Mouse (Mus musculus): ENCODE data around the gene Myo1a. TPM values are rescaled to one million over a fixed set of nuclear protein-coding genes. Genes with fewer than 3 reads are reported as not detected.

Gene Myo1a
- polyA plus RNA-seq, 1 experiment, result 0.51 TPM

DNA sequence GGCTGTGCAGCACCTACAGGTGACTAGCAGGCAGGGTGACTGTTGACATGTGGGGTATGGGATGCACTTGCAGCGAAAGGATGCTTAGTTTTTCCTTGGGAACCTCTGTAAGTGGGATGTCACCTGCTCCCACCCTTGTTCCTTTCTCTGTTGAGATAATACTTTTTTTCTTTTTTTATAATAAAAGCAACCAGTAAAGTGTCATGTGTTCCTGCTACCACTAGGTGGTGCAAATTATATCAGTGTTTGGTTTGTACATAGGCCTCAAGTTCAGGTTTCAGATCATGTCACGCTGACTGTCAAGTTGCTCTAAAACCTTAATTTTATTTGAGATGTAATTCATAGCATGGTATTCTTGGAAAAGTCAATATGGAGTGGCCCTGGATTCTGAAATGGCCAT lies 10.3 kb upstream of the Myo1a start:
- Histone ChIP-seq H3K4me3 (ENCODE audit: insufficient read depth, low read length) (no peak overlapping the region), H3K4me1 (ENCODE audit: control insufficient read depth, insufficient read depth, low read length) (no peaks in the 10 kb centered on the region), H3K27ac (ENCODE audit: insufficient read depth, low read length) (no peak overlapping the region)
- TF ChIP-seq CTCF (IDR thresholded peaks at IDR 0.05; ENCODE audit: borderline replicate concordance, insufficient read depth, low read length), result no peak
- TF ChIP-seq POLR2A (IDR thresholded peaks at IDR 0.05; ENCODE audit: low read depth, low read length), result no peak

DNA sequence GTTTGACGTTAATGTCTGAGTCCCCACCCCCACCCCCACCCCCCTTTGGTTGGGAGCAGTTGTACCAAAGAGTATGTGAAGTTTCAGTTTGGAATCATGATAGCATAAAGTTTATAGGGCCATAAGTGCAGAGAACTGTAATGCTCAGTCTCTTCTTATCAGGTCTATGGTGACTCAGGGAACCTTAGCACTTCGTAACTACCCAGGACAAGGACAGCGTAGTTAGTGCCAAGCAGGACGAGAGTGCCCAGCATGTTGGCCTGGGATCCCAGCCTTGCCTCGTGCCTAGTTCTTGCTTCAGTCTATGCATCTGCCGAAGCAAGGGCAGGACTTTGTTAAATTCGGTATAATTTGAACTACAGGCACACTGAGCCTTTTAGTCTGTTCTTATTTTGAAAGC lies 9.2 kb upstream of the Myo1a start:
- H3K4me3 ChIP-seq (ENCODE audit: insufficient read depth, low read length), result no peak overlapping the region
- H3K4me1 ChIP-seq (ENCODE audit: control insufficient read depth, insufficient read depth, low read length), result no peaks in the 10 kb centered on the region
- H3K27ac ChIP-seq (ENCODE audit: insufficient read depth, low read length), result no peak overlapping the region
- TF ChIP-seq CTCF (IDR thresholded peaks at IDR 0.05; ENCODE audit: borderline replicate concordance, insufficient read depth, low read length), result no peak
- TF ChIP-seq POLR2A (IDR thresholded peaks at IDR 0.05; ENCODE audit: low read depth, low read length), result no peak

DNA sequence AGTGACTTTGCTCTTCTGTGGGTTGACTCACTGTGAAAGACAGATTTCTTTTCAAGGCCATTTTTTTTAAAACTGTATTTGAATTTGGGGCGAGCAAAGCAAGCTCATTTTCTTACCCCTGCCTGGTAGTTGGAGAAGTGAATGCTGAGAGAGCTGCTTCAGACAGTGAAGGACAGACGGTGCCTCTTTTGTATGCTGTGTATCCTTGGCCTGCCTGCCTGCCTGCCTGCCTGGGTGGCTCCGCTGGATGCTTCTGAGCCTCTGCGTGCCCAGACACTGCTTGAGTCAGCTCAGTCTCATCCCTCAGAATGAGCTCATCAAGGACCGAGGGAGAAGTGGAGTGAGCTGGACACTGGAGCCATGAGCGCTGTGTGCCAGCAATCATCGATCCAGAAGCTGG lies 6.0 kb upstream of the Myo1a start:
- H3K4me3 ChIP-seq (ENCODE audit: insufficient read depth, low read length), result no peak overlapping the region
- no peaks in the 10 kb centered on the region for H3K4me1 ChIP-seq (ENCODE audit: control insufficient read depth, insufficient read depth, low read length)
- no peak overlapping the region for H3K27ac ChIP-seq (ENCODE audit: insufficient read depth, low read length)
- TF ChIP-seq CTCF (IDR thresholded peaks at IDR 0.05; ENCODE audit: borderline replicate concordance, insufficient read depth, low read length), result no peak
- no peak for TF ChIP-seq POLR2A (IDR thresholded peaks at IDR 0.05; ENCODE audit: low read depth, low read length)

DNA sequence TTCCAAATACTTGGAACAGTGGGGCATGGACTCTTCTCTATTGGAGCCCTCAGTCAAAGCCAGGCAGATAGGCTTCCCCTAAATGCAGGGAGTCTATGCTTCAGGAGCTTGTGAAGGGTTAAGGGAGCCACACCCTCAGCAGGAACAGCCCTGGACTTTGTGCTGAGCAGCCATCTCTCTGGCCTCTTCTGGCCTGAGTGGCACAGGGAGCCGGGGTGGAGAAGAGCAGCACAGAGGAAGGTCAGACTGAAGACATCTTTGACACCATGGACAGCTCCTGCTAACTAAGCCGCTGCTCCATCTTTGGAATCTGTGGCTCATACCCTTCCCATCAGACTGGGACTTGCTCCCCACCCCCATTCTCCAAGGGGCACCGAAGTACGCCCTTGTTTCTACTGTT lies 1.7 kb upstream of the Myo1a start:
- Histone ChIP-seq H3K4me1 (ENCODE audit: control insufficient read depth, insufficient read depth, low read length) (no peaks in the 10 kb centered on the region), H3K4me3 (ENCODE audit: insufficient read depth, low read length) (no peak overlapping the region), H3K27ac (ENCODE audit: insufficient read depth, low read length) (no peak overlapping the region)
- TF ChIP-seq CTCF (IDR thresholded peaks at IDR 0.05; ENCODE audit: borderline replicate concordance, insufficient read depth, low read length), result no peak
- TF ChIP-seq POLR2A (IDR thresholded peaks at IDR 0.05; ENCODE audit: low read depth, low read length), result no peak

DNA sequence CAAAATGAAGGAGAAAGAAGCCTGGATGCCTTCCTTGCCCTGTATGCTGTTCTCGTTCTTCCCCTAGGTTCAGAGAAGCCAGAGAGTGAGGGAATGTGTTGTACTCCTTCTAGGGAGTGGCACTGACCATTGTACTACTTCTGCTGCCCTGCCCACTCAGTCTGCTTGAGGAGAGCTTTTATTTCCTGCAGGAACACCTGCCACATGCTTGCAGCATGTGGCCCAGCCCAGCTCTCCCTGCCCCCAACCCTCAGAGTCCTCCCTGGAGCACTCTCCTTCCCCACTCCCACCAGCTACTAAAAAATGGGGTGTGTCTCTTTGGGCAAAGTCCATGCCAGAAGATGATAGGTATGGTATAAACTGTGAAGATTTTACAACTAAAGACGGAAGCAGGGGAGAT lies 677 bp upstream of the Myo1a start:
- Histone ChIP-seq H3K4me3 (ENCODE audit: insufficient read depth, low read length) (no peak overlapping the region), H3K27ac (ENCODE audit: insufficient read depth, low read length) (no peak overlapping the region), H3K4me1 (ENCODE audit: control insufficient read depth, insufficient read depth, low read length) (no peaks in the 10 kb centered on the region)
- TF ChIP-seq POLR2A (IDR thresholded peaks at IDR 0.05; ENCODE audit: low read depth, low read length) (no peak), CTCF (IDR thresholded peaks at IDR 0.05; ENCODE audit: borderline replicate concordance, insufficient read depth, low read length) (no peak)

DNA sequence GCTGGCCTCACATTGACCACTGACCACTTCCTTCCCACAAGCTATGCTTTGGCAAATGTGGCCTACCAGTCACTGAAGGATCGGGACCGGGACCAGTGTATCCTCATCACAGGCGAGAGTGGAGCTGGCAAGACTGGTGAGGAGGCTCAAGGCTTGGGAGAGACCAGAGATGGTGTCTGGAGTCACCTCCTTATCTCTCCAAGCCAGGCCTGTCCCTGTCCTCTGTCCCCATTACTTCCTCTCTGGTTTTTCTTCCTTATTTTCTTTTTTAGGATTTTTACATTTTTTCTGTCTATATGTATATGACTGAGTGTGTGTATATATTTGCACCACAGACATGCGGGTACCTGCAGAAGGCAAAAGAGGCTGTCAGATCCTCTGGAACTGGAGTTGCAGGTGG lies 813 bp downstream of the Myo1a start:
- TF ChIP-seq CTCF (IDR thresholded peaks at IDR 0.05; ENCODE audit: borderline replicate concordance, insufficient read depth, low read length) (no peak), POLR2A (IDR thresholded peaks at IDR 0.05; ENCODE audit: low read depth, low read length) (no peak)
- H3K27ac ChIP-seq (ENCODE audit: insufficient read depth, low read length), result no peak overlapping the region
- H3K4me3 ChIP-seq (ENCODE audit: insufficient read depth, low read length), result no peak overlapping the region
- H3K4me1 ChIP-seq (ENCODE audit: control insufficient read depth, insufficient read depth, low read length), result no peaks in the 10 kb centered on the region

DNA sequence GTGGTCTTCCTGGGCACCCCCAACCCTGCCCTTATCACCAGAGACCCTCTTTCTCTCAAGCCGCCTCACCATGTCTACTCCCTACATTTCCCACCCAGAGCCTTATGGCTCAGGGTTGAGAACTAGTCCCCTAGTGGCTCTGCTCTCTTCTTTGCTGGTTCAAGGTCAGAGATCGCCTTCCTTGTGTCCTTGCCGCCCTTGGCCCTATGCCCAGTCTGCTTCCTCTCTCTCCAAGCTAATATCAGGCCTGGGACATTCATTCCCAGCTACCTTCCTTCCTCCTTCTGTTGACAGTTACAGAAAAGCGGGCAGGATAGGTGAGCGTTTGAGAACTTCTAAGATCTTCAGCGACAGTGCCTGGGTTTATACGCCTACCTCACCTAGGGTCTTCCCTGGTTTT lies 2.8 kb downstream of the Myo1a start:
- H3K4me1 ChIP-seq (ENCODE audit: control insufficient read depth, insufficient read depth, low read length), result no peaks in the 10 kb centered on the region
- TF ChIP-seq CTCF (IDR thresholded peaks at IDR 0.05; ENCODE audit: borderline replicate concordance, insufficient read depth, low read length) (no peak), POLR2A (IDR thresholded peaks at IDR 0.05; ENCODE audit: low read depth, low read length) (no peak)
- no peak overlapping the region for H3K27ac ChIP-seq (ENCODE audit: insufficient read depth, low read length)

DNA sequence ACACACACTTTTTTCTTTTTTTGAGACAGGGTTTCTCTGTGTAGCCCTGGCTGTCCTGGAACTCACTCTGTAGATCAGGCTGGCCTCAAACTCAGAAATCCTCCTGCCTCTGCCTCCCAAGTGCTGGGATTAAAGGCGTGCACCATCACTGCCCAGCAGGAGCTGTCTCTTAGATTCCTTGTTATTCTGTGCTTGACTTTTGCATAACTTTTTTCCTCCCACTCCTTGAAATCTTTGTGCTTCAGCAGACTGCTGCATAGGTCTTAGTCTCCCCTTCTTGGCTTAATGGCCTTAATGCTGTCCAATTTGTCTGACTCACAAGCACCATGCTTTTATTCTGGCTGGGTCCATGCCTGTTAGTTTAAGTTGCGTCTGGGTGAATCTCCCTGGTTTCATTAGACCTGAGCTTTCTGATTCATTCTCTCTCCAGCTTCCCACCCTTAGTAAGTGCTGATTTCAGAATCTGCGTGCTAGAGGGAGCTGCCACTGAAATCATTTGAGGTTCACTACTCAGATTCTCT lies 3.9 kb downstream of the Myo1a start:
- Histone ChIP-seq H3K4me3 (ENCODE audit: insufficient read depth, low read length) (no peak overlapping the region), H3K27ac (ENCODE audit: insufficient read depth, low read length) (no peak overlapping the region), H3K4me1 (ENCODE audit: control insufficient read depth, insufficient read depth, low read length) (no peaks in the 10 kb centered on the region)
- TF ChIP-seq POLR2A (IDR thresholded peaks at IDR 0.05; ENCODE audit: low read depth, low read length) (no peak), CTCF (IDR thresholded peaks at IDR 0.05; ENCODE audit: borderline replicate concordance, insufficient read depth, low read length) (no peak)

More for the DNA sequence above, 2.8 kb downstream of the Myo1a start:
- no peak overlapping the region for H3K4me3 ChIP-seq (ENCODE audit: insufficient read depth, low read length)

DNA sequence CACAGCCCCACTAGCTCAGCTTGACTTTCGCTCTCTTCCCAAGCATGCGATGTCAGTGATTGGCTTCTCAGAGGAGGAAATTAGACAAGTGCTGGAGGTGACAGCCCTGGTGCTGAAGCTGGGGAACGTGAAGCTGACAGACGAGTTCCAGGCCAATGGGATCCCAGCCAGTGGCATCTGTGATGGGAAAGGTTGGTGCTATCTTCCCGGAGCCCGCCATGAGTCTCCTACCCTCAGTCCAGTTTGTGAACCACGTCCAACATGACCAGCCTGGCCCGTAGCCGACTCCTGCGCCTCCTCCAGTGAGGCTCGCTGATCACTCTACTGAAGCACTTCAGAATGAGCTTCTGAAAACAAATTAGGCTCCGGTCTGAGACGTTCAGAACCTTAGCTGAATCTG lies 5.4 kb downstream of the Myo1a start:
- H3K27ac ChIP-seq (ENCODE audit: insufficient read depth, low read length), result no peak overlapping the region
- no peaks in the 10 kb centered on the region for H3K4me1 ChIP-seq (ENCODE audit: control insufficient read depth, insufficient read depth, low read length)
- H3K4me3 ChIP-seq (ENCODE audit: insufficient read depth, low read length), result no peak overlapping the region
- no peak for TF ChIP-seq CTCF (IDR thresholded peaks at IDR 0.05; ENCODE audit: borderline replicate concordance, insufficient read depth, low read length)
- no peak for TF ChIP-seq POLR2A (IDR thresholded peaks at IDR 0.05; ENCODE audit: low read depth, low read length)

DNA sequence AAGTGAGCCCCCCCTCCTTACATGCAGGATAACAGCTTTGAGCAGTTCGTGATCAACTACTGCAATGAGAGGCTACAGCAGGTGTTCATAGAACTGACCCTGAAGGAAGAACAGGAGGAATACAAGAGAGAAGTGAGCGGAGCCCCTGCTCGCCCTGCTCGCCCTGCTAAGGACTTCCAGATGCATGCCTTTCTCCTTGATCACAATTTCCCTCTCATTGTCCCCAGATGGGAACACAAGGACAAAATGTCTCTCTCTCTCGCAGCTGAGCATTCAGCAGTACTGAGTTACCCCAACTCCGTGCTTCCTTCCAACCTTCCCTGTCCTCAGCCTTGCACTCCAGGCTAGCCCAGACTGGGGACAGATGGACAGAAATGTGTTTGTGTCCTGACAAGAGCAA lies 7.8 kb downstream of the Myo1a start:
- no peak overlapping the region for H3K27ac ChIP-seq (ENCODE audit: insufficient read depth, low read length)
- H3K4me1 ChIP-seq (ENCODE audit: control insufficient read depth, insufficient read depth, low read length), result no peaks in the 10 kb centered on the region
- no peak overlapping the region for H3K4me3 ChIP-seq (ENCODE audit: insufficient read depth, low read length)
- no peak for TF ChIP-seq CTCF (IDR thresholded peaks at IDR 0.05; ENCODE audit: borderline replicate concordance, insufficient read depth, low read length)

Measured in embryonic fibroblast, embryonic 13.5 days (primary cell).